Mouse (Mus musculus) lung, postnatal 0 days (tissue): ENCODE data around the gene Zdhhc13.

Source experiments
- CTCF ChIP-seq: IDR thresholded peaks from 2 replicates; pipeline ENCODE4 v1.5.1; 2016; ENCODE audit warnings: antibody characterized with exemption, mild to moderate bottlenecking
- EP300 ChIP-seq: IDR thresholded peaks from 2 replicates; pipeline ENCODE4 v1.6.1; 2016; ENCODE audit warnings: antibody characterized with exemption, mild to moderate bottlenecking, control low read depth

DNA sequence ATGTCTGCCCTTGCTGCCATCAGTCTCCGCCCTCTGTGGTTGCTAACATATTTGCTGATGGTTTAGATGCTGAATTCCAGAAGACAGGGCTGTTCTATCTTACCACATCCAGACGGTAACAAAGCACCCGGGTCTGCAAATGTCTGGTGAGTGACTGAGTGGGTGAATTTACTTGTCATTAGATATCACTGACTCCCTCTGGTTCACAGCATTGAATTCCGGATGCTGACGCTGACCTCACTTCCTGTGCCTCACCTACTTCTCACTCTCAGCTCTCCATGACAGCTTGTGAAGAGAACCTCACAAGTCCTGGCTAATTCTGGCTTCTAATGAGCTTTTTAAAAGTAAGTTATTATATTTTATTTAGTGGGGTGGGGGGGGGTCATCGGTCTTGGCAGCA, 48.1 kb downstream of the Zdhhc13 start:
- no peak for TF ChIP-seq CTCF
- TF ChIP-seq EP300, result no peak
